Mouse (Mus musculus): Measurements from ENCODE around the gene Igfbp2. TPM values are rescaled to one million over a fixed set of nuclear protein-coding genes. Genes with fewer than 3 reads are reported as not detected.

Gene Igfbp2
- polyA plus RNA-seq, 1 experiment from 2014 or later: 524 TPM

DNA sequence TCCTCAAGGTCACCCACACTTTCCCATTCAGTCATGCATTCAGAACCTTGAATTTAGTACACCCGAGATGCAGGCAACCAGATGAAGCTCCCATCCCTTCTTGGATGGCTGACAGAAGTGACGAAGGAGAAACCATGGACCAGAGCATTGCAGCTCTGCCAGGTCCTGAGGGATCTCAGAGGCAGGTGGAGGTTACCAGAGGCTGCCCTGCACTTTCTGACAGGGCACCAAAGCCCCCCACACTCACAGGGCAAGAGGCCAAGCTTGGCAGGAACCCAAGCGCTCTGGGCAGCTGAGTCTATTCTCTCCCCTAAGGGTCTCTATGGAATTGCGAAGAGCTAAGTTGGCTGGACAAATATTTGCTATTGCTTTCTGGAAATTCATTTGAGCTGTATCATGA is 20.3 kb upstream of the Igfbp2 start:
- Histone ChIP-seq H3K27ac (no peak overlapping the region), H3K9me3 (no peaks in the 10 kb centered on the region), H3K4me2 (no peak overlapping the region), H3K4me1 (peaks cover 26% of the 10 kb centered on the region), H3K27me3 (no peaks in the 10 kb centered on the region), H3K36me3 (replicated peaks) (no peaks in the 10 kb centered on the region), H3K9ac (no peak overlapping the region), H3K4me3 (replicated peaks) (no peak overlapping the region)
- no peak for ATAC-seq (ENCODE audit: low FRiP score)
- 90% methylated on average over 4 of the region's 4 CpGs for WGBS

DNA sequence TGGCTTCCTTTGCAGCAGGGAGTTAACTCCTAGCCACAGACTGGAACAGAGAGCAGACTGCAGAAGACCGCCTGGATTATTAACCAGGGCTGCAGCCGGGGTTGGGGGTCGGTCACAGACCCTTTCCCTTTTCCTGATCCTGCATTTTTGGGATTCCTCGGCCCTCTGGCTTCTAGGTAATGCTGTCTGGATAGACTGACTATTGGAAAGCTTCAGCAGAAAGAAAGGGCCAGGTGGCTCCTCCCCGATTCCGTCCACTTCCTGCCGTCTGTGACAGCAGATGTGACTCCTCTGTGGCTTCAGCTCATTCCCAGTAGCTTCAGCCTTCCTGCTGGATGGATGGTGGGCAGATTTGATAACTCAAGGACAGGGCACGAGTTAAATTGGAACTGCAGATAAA is 19.3 kb upstream of the Igfbp2 start:
- H3K27ac ChIP-seq: peak overlapping the region; percentile 51; the same call in 1 of the 2 replicates
- H3K9ac ChIP-seq: no peak overlapping the region

DNA sequence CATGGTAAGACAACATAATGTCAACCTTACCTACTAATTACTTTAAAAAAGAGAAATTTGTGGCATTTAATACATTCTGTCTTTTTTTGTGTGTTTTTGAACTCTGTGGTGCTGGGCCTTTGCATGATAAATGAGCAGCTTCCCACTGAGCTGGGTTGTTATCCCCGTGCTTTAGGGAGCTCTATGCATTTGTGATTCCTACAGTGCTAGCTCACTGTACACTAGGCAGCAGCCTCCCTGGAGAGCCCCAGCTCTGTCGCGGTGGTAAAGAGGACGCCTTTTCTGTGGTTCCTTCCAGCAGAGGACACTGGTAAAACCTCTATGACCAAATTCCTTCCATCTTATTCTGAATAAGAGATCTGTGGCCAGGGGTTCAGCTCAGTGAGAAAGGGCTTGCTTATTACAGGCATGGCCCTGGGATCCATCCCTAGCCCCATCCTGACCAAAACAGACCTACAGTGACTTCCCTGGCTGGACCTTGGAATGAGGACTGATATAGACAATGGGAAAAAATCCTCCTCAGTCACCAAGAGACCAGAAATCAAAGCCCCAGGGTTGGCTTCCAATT is 18.7 kb upstream of the Igfbp2 start:
- 2% methylated on average over 4 of the region's 4 CpGs for WGBS
- Histone ChIP-seq H3K9me3 (peaks cover 2% of the 10 kb centered on the region; the same call in 1 of the 2 replicates), H3K27ac (peak overlapping the region; percentile 89), H3K9ac (0 out of 2 replicates have a peak overlapping the region, but pooled peaks have one; percentile 12), H3K4me3 (replicated peaks) (no peak overlapping the region), H3K36me3 (replicated peaks) (no peaks in the 10 kb centered on the region), H3K4me2 (peak overlapping the region; percentile 26), H3K27me3 (no peaks in the 10 kb centered on the region), H3K4me1 (peaks cover 26% of the 10 kb centered on the region)
- ATAC-seq (ENCODE audit: low FRiP score): no peak; the same call in 1 of the 2 replicates

More for the DNA sequence above, 19.3 kb upstream of the Igfbp2 start:
- no peaks in the 10 kb centered on the region for H3K27me3 ChIP-seq
- no peak overlapping the region for H3K4me2 ChIP-seq
- H3K36me3 ChIP-seq (replicated peaks): no peaks in the 10 kb centered on the region
- ATAC-seq (ENCODE audit: low FRiP score): no peak
- peaks cover 26% of the 10 kb centered on the region for H3K4me1 ChIP-seq
- no peaks in the 10 kb centered on the region for H3K9me3 ChIP-seq
- H3K4me3 ChIP-seq (replicated peaks): no peak overlapping the region
- WGBS: 24% methylated on average over 8 of the region's 8 CpGs

DNA sequence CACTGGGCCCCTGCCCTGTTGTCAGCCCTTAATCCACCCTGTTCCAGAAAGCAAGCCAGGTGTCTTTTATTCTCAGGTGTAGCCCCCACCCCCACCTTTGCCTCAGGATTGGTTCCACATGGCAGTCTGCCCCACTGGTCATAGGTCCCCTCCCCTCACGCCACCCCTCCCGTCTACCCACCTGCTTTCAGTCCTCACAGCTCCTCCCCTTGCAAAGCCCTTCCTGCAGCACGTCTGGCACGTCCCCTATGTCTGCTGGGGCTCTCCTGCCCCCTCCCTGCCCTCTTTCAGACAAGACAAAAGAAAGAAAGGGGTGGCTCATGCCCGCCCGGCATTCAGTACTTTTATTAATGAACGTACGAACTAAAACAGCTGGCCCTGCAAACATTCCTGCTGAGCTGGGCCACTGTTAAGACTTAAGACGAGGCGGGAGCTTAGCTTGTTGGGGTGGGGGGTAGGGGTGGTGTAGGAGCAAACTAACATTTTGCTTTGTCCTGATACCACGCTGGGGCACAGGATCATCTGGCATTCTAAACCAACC is 18.2 kb upstream of the Igfbp2 start:
- peak; percentile 87 for ATAC-seq (ENCODE audit: low FRiP score)
- 2% methylated on average over 11 of the region's 11 CpGs for WGBS
- Histone ChIP-seq H3K9me3 (peaks cover 7% of the 10 kb centered on the region), H3K9ac (0 out of 2 replicates have a peak overlapping the region, but pooled peaks have one; percentile 12), H3K27ac (peak overlapping the region; percentile 89), H3K27me3 (no peaks in the 10 kb centered on the region), H3K4me2 (peak overlapping the region; percentile 26), H3K4me1 (peaks cover 26% of the 10 kb centered on the region), H3K4me3 (replicated peaks) (no peak overlapping the region), H3K36me3 (replicated peaks) (no peaks in the 10 kb centered on the region)

DNA sequence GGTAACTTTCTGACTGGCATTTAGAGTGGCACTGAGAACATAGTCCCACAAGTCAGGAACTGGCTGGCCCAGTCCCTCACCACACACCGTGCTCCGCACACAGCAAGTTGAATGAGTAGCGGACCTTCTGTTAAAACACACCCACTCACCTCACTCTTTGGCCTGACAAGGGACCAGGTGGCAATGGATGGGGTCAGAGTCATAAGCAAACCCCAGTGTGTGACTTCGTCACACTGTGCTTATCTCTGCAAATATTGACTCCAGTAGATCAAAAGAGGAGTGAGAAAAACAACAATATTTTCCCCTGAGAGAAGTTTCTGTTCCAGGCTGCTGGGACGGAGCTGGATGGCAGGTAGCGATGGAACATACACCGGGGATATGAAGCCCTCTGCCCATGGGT is 15.0 kb upstream of the Igfbp2 start:
- Histone ChIP-seq H3K4me1 (peaks cover 37% of the 10 kb centered on the region), H3K27ac (no peak overlapping the region), H3K9ac (no peak overlapping the region), H3K4me2 (no peak overlapping the region), H3K4me3 (replicated peaks) (no peak overlapping the region), H3K27me3 (no peaks in the 10 kb centered on the region), H3K9me3 (peaks cover 11% of the 10 kb centered on the region), H3K36me3 (replicated peaks) (no peaks in the 10 kb centered on the region)
- WGBS: 97% methylated on average over 7 of the region's 7 CpGs
- no peak for ATAC-seq (ENCODE audit: low FRiP score)

DNA sequence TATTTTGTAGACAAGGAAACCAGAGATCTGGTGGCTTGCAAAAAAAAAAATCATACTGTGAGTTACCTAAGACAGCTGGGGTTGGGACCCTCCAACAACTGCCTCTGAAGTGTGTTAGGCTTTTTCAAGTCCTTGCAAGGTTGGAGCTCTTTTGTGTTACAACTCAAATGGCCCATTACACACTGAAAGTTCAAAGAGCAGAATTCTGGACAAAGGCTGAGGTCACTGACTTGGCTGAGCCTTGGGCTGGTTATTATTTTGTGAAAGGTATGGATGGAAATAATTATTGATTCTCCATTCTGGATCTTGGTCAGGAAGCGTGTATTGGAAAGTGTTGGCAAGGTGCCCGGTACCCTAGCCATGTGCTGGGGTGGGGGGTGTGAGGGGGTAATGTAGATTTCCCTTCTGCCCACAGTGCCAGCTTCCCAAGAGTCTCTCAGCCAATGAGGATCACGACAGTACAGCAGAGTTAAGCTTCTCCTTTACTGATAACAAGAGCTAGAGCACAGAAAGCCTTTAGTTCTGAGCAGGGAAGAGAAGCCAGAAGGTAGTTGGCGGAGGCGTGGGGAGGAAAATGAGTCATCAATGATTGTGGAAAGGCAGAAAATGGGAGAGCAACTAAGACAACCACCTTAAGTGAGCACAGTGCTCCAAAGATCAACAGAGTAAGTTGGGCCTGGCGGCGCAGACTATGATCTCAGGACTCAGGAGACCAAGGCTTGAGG is 14.2 kb upstream of the Igfbp2 start:
- no peaks in the 10 kb centered on the region for H3K27me3 ChIP-seq
- H3K9me3 ChIP-seq: peaks cover 11% of the 10 kb centered on the region
- WGBS: 91% methylated on average over 7 of the region's 7 CpGs
- H3K9ac ChIP-seq: no peak overlapping the region
- ATAC-seq (ENCODE audit: low FRiP score): no peak
- H3K4me1 ChIP-seq: peaks cover 40% of the 10 kb centered on the region
- H3K4me2 ChIP-seq: no peak overlapping the region
- H3K4me3 ChIP-seq (replicated peaks): no peak overlapping the region
- no peaks in the 10 kb centered on the region for H3K36me3 ChIP-seq (replicated peaks)
- H3K27ac ChIP-seq: no peak overlapping the region

DNA sequence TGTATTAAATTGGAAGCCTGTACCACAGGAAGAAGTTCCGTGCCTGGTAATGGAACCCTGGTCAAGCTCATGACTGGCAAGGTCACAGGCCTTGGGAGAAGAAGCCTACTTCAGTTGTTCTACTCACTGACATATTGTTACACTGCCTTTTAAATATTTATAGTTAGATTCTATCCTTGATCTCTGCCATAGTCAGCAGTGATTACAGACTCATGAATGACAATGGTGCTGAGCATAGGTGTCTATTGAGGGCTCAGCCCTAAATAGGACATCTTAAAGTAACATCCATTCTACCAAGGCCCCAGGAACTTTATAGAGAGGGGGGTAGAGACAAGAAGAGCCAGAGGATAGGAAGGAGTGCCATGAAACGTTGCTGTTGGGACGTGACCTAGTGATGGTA is 13.2 kb upstream of the Igfbp2 start:
- Histone ChIP-seq H3K36me3 (replicated peaks) (no peaks in the 10 kb centered on the region), H3K4me3 (replicated peaks) (no peak overlapping the region), H3K9ac (no peak overlapping the region), H3K4me2 (no peak overlapping the region), H3K27ac (no peak overlapping the region), H3K4me1 (peaks cover 36% of the 10 kb centered on the region), H3K9me3 (peaks cover 11% of the 10 kb centered on the region), H3K27me3 (no peaks in the 10 kb centered on the region)
- WGBS: 95% methylated on average over 3 of the region's 3 CpGs
- ATAC-seq (ENCODE audit: low FRiP score): no peak

DNA sequence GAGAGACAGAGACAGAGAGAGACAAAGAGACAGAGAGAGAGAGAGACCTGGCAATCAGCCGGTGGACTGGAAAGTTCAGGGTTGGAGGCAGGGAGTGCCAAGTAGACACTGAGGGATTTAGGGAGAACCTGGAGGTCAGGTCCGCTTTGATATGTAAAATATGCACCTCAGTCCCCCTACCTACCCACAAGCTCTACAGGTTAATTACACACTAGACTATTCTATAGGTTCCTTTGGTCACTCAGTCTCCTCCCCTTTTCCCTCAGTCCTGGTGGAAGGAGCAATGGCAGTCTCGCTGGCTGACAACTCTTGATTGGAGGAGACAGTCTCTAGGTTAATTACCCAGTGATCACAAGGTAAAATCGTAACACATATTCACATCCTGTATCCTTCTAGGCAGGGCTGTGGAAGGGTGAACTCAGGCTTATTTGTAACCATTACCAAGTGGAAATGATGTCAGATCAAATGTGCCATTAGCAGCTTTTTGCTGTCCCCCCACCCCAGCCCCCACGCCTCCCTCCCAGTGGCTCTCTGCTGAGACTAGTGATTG is 11.1 kb upstream of the Igfbp2 start:
- Histone ChIP-seq H3K4me1 (peaks cover 29% of the 10 kb centered on the region), H3K9me3 (peaks cover 11% of the 10 kb centered on the region), H3K36me3 (replicated peaks) (no peaks in the 10 kb centered on the region), H3K4me3 (replicated peaks) (no peak overlapping the region), H3K9ac (no peak overlapping the region), H3K27ac (peak overlapping the region; percentile 80), H3K4me2 (no peak overlapping the region), H3K27me3 (no peaks in the 10 kb centered on the region)
- 25% methylated on average over 5 of the region's 5 CpGs for WGBS
- peak; percentile 37 for ATAC-seq (ENCODE audit: low FRiP score)

DNA sequence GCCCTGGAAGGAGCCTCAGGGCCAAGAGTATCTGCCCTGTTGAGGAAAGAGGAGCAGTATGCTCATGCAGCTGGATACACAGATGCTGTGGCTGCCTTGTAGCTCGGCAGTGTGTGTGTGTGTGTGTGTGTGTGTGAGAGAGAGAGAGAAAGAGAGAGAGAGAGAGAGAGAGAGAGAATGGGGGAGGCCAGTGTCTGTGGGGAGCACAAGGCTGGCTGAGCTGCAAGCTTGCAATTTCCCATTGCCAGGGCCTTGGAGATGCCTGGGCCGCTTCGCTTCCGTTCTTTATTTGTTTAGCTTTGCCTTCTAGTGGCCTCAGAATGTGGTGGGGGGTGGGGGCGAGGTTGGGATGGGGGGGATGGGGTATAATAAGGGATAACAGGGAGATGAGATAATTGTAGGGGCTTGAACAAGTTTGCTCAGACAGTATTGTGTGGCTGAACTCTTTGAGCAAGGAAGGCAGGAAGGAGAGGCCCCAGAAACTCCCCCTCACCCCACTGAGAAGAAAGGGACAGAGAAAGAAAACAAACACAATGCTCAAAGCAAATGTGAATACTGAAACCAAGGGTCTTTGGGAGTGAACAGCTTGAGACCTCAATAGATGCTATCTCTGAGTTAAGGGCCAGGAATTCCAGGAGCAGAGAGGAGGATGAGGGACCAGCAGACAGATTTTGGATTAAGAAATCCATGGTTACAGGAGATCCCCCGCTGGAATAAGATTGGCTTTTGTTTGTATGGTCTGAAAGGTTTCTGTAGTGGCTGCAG is 10.5 kb upstream of the Igfbp2 start:
- Histone ChIP-seq H3K9me3 (peaks cover 11% of the 10 kb centered on the region), H3K27me3 (no peaks in the 10 kb centered on the region), H3K9ac (peak overlapping the region; percentile 9; the same call in 1 of the 2 replicates), H3K27ac (peak overlapping the region; percentile 80), H3K4me2 (no peak overlapping the region; the same call in 1 of the 2 replicates), H3K36me3 (replicated peaks) (no peaks in the 10 kb centered on the region), H3K4me1 (peaks cover 29% of the 10 kb centered on the region), H3K4me3 (replicated peaks) (no peak overlapping the region)
- WGBS: 4% methylated on average over 6 of the region's 6 CpGs
- peak; percentile 50 for ATAC-seq (ENCODE audit: low FRiP score)

DNA sequence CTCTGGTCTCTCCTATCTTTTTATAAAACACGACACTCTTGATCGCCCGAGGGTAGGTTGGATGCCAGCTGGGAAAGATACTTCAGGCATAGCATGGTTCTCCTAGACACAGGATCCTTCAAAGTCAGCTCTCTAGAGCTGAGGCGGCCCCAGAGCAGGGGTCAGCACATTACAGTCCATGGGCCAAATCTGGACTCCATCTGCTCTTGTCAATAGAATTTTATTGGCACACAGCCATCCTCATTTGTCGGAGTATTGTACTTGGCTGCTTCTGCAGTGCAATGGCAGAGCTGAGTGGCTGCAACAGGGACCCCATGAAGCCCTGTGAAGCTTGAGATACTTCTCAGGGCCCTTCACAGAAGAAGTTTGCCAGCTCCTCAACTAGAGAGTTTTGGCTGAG is 9.1 kb upstream of the Igfbp2 start:
- ATAC-seq (ENCODE audit: low FRiP score): no peak
- H3K27ac ChIP-seq: peak overlapping the region; percentile 80; the same call in 1 of the 2 replicates
- no peak overlapping the region for H3K9ac ChIP-seq
- H3K4me2 ChIP-seq: no peak overlapping the region
- no peaks in the 10 kb centered on the region for H3K27me3 ChIP-seq
- 66% methylated on average over 5 of the region's 5 CpGs for WGBS
- peaks cover 11% of the 10 kb centered on the region for H3K9me3 ChIP-seq
- H3K36me3 ChIP-seq (replicated peaks): no peaks in the 10 kb centered on the region
- H3K4me3 ChIP-seq (replicated peaks): no peak overlapping the region
- H3K4me1 ChIP-seq: peaks cover 29% of the 10 kb centered on the region

DNA sequence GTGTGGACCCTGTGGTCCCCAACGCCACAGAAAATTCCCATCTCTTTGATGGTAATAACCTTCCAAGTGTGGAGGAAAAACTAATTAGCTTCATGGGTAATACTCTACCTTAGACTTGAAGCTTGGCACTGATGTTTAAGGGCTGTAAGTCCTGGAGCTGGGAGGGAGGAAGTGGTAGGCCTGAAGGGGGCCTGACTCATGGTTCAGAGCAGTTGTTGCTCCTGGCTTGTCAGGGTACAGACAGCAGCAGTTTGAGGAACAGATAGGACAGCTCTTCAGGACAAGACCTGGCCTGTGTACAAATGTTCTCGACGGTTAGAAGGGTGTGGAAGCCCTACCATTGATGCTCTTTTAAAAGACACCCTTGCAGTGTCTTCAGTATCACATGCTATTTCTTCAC is 8.7 kb upstream of the Igfbp2 start:
- Histone ChIP-seq H3K4me2 (no peak overlapping the region), H3K9me3 (peaks cover 8% of the 10 kb centered on the region), H3K36me3 (replicated peaks) (no peaks in the 10 kb centered on the region), H3K27ac (peak overlapping the region; percentile 80; the same call in 1 of the 2 replicates), H3K4me1 (peaks cover 29% of the 10 kb centered on the region), H3K27me3 (no peaks in the 10 kb centered on the region), H3K4me3 (replicated peaks) (no peak overlapping the region), H3K9ac (no peak overlapping the region)
- ATAC-seq (ENCODE audit: low FRiP score): no peak
- WGBS: 84% methylated on average over 3 of the region's 3 CpGs

DNA sequence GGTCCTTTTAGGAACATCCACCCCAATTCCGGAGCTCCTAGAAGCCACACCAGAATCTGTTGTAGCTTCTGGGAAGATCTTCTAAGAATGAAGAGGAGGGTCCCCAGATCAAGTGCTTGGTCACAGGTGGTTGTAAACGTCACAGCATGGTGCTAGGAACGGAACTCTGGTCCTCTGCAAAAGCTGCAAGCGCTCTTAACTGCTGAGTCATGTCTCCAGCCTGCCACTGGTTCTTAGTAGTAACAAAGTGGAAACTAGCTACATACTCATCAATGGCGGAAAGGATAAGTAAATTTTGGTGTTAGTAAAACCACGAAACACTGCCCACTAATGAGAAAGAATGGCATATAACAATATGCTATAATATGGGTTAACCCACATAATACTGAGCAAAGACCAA is 4.3 kb upstream of the Igfbp2 start:
- Histone ChIP-seq H3K27ac (no peak overlapping the region), H3K9ac (no peak overlapping the region), H3K27me3 (no peaks in the 10 kb centered on the region), H3K36me3 (replicated peaks) (no peaks in the 10 kb centered on the region), H3K4me2 (no peak overlapping the region), H3K4me1 (peaks cover 17% of the 10 kb centered on the region), H3K4me3 (replicated peaks) (no peak overlapping the region), H3K9me3 (no peaks in the 10 kb centered on the region)
- ATAC-seq (ENCODE audit: low FRiP score): no peak
- WGBS: 91% methylated on average over 6 of the region's 6 CpGs
